Mouse (Mus musculus): ENCODE data around the gene Ltbr.

DNA sequence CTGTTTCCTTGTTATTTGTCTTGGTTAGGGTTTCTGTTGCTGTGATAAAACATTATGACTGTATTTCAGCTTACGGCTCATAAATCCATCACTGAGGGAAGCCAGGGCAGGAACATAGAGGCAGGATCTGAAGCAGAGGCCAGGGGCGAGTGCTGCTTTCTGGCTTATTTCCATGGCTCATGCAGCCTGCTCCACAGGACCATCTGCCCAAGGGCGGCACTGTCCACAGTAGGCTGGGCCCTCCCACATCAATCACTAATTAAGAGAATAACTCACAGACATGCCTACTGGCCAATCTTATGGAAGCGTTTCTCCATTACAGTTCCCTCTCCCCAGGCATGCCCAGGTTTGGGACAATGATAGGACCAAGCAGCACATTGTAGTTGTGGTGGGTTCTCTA is 10.4 kb downstream of the Ltbr start:
- TF ChIP-seq MAX (IDR thresholded peaks at IDR 0.05; ENCODE audit: low read length) (no peak), CTCF (conservative IDR thresholded peaks at IDR 0.05 in 1 of 2, IDR thresholded peaks at IDR 0.05 in 1 of 2; ENCODE audit: low read depth in 2 of 2, low read length in 2 of 2) (no peak), EP300 (IDR thresholded peaks at IDR 0.05; ENCODE audit: low read length) (no peak), POLR2A (IDR thresholded peaks at IDR 0.05; ENCODE audit: low read depth, low read length) (no peak), KAT2A (IDR thresholded peaks at IDR 0.05; ENCODE audit: insufficient replicate concordance, low read length) (no peak), POLR2AphosphoS2 (IDR thresholded peaks at IDR 0.05; ENCODE audit: low read depth, low read length) (no peak), MXI1 (IDR thresholded peaks at IDR 0.05; ENCODE audit: low read depth, low read length) (no peak), TCF12 (IDR thresholded peaks at IDR 0.05; ENCODE audit: low read depth, low read length) (no peak), USF1 (IDR thresholded peaks at IDR 0.05; ENCODE audit: low read depth, low read length) (no peak), MAFK (IDR thresholded peaks at IDR 0.05; ENCODE audit: insufficient replicate concordance, low read length) (no peak), ZNF384 (IDR thresholded peaks at IDR 0.05; ENCODE audit: low read depth, low read length) (no peak), MEF2A (IDR thresholded peaks at IDR 0.05; ENCODE audit: borderline replicate concordance, low read depth, low read length) (no peak)

Measured in CH12.LX (cell line).